Mouse (Mus musculus): ENCODE data around the gene Spaar. TPM values are rescaled to one million over a fixed set of nuclear protein-coding genes. Genes with fewer than 3 reads are reported as not detected.

The Spaar gene
- polyA plus RNA-seq, 1 experiment from 2014 or later = 0.16 TPM

DNA sequence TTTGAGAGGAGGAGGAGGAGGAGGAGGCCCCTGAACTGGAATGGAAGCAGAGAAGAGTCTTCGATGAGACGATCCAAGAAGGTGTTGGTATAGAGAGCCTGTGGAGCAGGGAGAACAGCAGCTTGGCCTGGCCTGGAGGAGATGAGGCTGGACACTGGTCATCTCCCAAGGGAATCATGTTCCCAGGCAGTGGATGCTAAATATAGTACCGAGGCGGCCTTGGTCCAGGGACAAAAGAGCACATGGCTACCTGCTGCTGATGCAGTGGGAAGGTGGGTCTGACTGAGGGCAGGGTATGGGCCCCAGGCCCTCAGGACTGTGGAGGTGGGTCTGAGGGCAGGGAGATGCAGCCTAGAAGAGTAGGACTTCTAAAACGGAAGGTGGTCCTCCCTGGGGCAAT is 3.4 kb downstream of the Spaar start:
- DNase-seq (ENCODE audit: low spot score) = no peak
- WGBS = 67% methylated on average over 5 of the region's 5 CpGs

DNA sequence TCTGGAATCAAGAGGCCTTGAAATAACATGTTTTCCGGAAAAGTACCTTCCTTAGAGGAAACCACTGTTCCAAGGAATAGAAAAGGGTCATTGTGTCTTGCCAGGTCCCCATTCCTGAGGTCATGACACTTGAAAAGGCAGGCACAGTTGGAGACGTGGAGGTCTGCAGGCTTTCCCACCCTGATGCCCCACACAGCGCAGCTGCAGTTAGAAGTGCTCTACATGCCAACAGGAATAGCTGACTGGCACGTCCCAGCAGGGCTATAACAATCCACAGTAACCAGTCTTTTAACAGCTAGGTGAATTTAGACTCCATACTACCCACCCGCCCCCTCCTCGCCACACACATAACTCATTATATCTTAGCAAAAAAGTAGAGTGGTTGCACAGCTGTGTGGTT is 7.3 kb downstream of the Spaar start:
- Histone ChIP-seq H3K27ac (no peak overlapping the region), H3K36me3 (no peaks in the 10 kb centered on the region), H3K4me3 (no peak overlapping the region), H3K9me3 (no peaks in the 10 kb centered on the region), H3K4me1 (peaks cover 33% of the 10 kb centered on the region), H3K27me3 (ENCODE audit: insufficient read depth, poor library complexity, severe bottlenecking) (no peaks in the 10 kb centered on the region)
- no peak for DNase-seq (ENCODE audit: low spot score)
- WGBS = 69% methylated on average over 6 of the region's 6 CpGs

More for the DNA sequence above, 3.4 kb downstream of the Spaar start:
- Histone ChIP-seq H3K9me3 (no peaks in the 10 kb centered on the region), H3K4me3 (no peak overlapping the region), H3K27me3 (ENCODE audit: insufficient read depth, poor library complexity, severe bottlenecking) (no peaks in the 10 kb centered on the region), H3K36me3 (no peaks in the 10 kb centered on the region), H3K27ac (peak overlapping the region; percentile 74), H3K4me1 (peaks cover 69% of the 10 kb centered on the region)

DNA sequence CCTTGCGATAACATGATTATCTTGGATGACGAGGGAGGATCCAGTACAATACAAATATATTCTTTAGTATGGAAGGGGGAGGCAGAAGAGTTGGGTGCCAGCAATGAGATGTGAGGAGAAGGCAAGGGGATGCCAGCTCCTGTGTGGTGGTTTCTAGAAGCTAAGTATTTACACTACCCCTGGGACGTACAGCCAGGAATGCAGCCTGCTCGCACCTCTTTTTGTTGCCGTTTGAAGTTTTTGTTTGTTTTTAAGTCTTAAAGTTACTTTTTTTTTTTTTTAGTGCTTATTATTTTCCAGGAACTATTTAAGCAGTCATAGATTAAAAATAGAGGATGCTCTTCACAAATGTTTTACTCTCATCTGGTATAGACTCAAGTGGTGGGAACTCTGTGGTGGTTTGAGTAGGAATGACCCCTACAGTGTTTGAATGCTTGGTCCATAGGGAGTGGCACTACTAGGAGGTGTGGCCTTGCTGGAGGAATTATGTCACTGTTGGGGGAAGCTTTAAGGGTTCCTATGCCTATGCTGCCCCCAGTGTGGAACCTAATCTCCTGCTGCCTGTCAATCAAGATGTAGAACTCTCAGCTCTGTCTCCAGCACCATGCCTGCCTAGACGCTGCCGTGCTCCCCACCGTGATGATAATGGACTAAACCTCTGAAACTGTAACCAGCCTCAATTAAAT is 9.3 kb downstream of the Spaar start:
- no peak overlapping the region for H3K27ac ChIP-seq
- H3K4me1 ChIP-seq = peaks cover 14% of the 10 kb centered on the region
- no peaks in the 10 kb centered on the region for H3K27me3 ChIP-seq (ENCODE audit: insufficient read depth, poor library complexity, severe bottlenecking)
- no peaks in the 10 kb centered on the region for H3K9me3 ChIP-seq
- DNase-seq (ENCODE audit: low spot score) = no peak
- no peaks in the 10 kb centered on the region for H3K36me3 ChIP-seq
- 54% methylated on average over 8 of the region's 8 CpGs for WGBS
- no peak overlapping the region for H3K4me3 ChIP-seq

DNA sequence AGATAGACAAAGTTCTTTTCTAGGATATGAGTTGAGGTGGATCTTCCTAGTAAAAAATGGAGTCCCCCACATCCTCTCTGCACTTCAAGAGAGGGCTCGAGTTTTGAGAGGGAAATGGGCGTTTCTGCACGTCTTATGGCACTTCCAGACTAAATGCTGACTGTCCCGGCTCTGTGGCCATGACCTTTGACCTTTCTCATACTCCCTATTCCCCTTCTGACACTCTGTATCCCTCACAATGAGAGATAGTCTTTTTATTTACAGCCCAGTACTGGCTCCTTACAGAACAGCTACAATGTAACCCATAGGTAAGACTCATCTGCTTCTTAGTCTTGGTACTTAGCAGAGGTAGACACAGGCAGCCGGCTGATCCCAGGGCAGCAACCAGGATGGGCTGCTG is 11.7 kb downstream of the Spaar start:
- Histone ChIP-seq H3K9me3 (no peaks in the 10 kb centered on the region), H3K4me3 (no peak overlapping the region), H3K4me1 (peaks cover 10% of the 10 kb centered on the region), H3K27me3 (ENCODE audit: insufficient read depth, poor library complexity, severe bottlenecking) (no peaks in the 10 kb centered on the region), H3K27ac (no peak overlapping the region), H3K36me3 (no peaks in the 10 kb centered on the region)
- WGBS = 55% methylated on average over 5 of the region's 5 CpGs
- no peak for DNase-seq (ENCODE audit: low spot score)

DNA sequence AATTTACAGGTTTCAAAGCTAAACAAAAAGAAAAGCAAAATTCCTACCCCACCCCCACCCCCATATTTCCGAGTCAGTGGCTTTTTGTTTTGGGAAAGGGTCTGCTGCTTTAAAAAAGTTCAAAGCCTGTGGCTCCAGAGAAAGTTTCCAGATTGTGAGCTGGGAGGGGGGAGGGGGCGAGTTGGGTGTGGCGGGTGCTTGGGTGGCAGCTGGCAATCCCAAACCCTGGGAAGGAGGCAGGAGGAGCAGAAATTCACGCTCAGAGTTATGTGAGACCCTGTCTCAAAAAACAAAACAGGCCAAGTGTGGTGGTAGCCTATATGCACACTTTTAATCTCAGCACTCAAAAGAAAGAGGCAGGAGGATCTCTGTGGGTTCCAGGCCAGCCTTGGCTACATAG is 12.8 kb downstream of the Spaar start:
- WGBS = 27% methylated on average over 4 of the region's 4 CpGs
- H3K4me3 ChIP-seq = no peak overlapping the region
- peaks cover 11% of the 10 kb centered on the region for H3K4me1 ChIP-seq
- H3K9me3 ChIP-seq = no peaks in the 10 kb centered on the region
- no peak for DNase-seq (ENCODE audit: low spot score)
- H3K36me3 ChIP-seq = no peaks in the 10 kb centered on the region
- H3K27ac ChIP-seq = no peak overlapping the region
- H3K27me3 ChIP-seq (ENCODE audit: insufficient read depth, poor library complexity, severe bottlenecking) = no peaks in the 10 kb centered on the region

DNA sequence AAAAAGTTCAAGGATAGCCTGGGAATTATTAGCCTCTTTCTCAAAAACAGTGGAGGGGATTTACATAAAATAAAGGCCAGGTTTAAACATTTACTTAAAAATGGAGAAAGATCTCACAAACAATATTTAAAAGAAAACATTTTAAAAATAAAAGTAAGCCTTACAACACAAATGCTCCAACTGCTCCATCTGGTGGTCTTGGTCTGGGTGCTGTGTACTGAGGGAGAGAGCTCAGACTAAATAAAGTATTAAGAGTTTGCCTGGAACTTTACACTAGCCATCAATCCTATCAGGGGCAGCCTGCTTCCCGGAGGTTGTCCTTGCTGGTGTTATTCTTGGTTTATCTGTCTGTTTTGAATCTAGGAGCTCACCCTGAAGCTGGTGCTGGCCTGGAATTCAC is 13.3 kb downstream of the Spaar start:
- DNase-seq (ENCODE audit: low spot score) = no peak
- H3K4me3 ChIP-seq = no peak overlapping the region
- H3K4me1 ChIP-seq = peaks cover 11% of the 10 kb centered on the region
- WGBS = 12% methylated on average over 1 of the region's 1 CpGs
- no peaks in the 10 kb centered on the region for H3K27me3 ChIP-seq (ENCODE audit: insufficient read depth, poor library complexity, severe bottlenecking)
- no peaks in the 10 kb centered on the region for H3K9me3 ChIP-seq
- H3K27ac ChIP-seq = no peak overlapping the region
- no peaks in the 10 kb centered on the region for H3K36me3 ChIP-seq

DNA sequence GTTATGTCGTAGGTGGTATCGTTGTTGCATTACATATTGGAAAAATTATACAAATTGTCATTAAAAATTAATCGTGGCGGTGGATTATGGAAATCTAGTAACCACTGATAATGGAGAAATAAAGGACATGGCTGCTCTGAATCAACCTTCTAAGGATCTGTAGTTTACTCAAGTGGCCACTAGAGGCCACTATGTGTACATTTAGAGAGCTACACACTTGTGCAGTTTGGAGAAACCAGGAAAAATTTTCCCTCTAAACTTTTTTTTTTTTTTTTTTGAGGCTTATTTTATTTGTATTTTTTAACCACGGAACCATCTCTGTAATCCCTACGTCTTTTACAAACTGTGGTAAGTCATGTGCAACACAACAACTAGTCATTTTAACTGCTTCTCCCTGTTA is 15.4 kb downstream of the Spaar start:
- DNase-seq (ENCODE audit: low spot score) = no peak
- Histone ChIP-seq H3K27me3 (ENCODE audit: insufficient read depth, poor library complexity, severe bottlenecking) (no peaks in the 10 kb centered on the region), H3K9me3 (no peaks in the 10 kb centered on the region), H3K4me3 (no peak overlapping the region), H3K27ac (no peak overlapping the region), H3K4me1 (peaks cover 11% of the 10 kb centered on the region), H3K36me3 (no peaks in the 10 kb centered on the region)
- WGBS = 11% methylated on average over 6 of the region's 6 CpGs

DNA sequence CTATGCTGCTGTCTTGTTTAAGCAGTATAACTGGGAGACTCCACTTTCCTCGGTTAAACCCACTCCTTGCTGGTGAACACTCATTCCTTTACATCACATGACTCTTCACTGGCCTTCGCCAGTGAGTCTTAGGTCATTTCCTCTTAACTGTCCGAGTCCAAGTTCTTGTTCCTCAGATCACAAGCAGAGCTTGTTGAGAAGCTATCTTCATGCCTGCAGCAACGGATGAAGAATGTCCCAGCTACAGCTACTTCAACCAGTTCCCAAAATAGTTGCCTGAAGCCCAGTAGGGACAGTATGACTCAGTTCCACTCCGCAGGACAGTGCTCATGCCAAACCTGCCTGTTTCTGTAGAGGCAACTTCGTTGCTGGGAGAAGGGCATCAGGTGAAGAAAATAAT is 27.4 kb downstream of the Spaar start:
- 47% methylated on average over 6 of the region's 6 CpGs for WGBS
- Histone ChIP-seq H3K36me3 (no peaks in the 10 kb centered on the region), H3K27ac (no peak overlapping the region), H3K27me3 (ENCODE audit: insufficient read depth, poor library complexity, severe bottlenecking) (no peaks in the 10 kb centered on the region), H3K4me3 (no peak overlapping the region), H3K4me1 (peaks cover 19% of the 10 kb centered on the region; the same call in 1 of the 2 replicates), H3K9me3 (no peaks in the 10 kb centered on the region)
- DNase-seq (ENCODE audit: low spot score) = no peak

DNA sequence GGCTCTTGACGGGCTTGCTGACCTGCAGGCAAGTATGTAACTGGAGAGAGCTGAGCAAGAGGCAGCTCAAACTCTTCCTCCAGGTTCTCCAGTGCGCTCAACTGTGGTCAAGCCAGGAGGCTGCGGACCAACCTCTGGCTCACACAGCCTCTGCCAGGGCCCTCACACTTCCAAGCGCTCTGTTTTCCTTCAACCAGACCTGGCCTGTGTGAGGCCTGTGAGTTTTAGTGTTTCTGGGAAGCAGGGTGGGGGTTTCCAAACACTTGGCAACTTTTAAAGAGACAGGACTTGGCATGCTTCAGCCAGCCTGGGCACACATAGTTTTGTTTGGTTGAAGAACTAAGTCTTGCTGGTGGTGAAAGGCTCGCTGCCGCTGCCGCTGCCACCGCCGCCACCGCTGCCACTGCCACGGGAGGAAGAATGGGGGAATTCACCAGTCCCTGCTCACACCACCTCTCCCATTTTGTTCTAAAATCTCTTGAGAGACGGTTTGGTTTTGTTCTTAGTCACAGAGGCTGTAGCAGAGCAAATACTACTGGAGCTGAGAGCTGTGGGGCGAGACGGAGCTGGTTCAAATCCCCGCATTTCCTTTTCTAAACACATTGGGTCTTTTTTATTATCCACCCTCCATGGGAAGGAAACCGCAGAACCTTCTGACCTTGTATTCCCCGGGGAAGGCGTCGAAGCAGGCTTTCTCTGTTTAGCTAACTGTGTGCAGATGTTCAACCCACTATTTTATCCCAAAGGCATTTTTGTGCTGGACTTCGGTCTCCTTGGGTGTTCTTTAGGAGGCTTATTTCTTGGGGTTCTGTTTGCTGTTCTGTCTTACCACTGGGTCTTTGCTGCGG is 30.0 kb downstream of the Spaar start:
- DNase-seq (ENCODE audit: low spot score) = no peak
- Histone ChIP-seq H3K4me3 (no peak overlapping the region), H3K36me3 (no peaks in the 10 kb centered on the region), H3K9me3 (no peaks in the 10 kb centered on the region), H3K4me1 (peaks cover 19% of the 10 kb centered on the region; the same call in 1 of the 2 replicates), H3K27me3 (ENCODE audit: insufficient read depth, poor library complexity, severe bottlenecking) (no peaks in the 10 kb centered on the region), H3K27ac (no peak overlapping the region)
- 77% methylated on average over 21 of the region's 21 CpGs for WGBS

DNA sequence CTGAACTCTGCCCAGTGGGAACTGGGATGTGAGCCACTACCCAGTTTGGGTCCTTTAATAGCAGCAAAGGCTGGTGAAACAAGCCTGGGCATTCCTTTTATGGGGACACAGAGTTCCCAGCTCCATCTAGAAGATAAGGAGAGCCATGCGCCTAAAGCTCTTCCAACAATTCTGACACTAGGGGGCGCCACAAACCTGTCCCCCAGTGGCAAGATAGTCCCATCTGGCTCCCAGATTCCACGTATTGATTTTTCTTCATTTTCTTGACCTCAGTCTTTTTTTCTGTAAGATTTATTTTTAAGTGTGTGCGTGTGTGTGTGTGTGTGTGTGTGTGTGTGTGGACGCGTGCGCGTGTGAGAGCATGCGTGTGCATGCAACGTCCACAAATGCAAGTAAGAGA is 30.6 kb downstream of the Spaar start:
- WGBS = 72% methylated on average over 10 of the region's 10 CpGs
- peaks cover 19% of the 10 kb centered on the region; the same call in 1 of the 2 replicates for H3K4me1 ChIP-seq
- H3K4me3 ChIP-seq = no peak overlapping the region
- no peak overlapping the region for H3K27ac ChIP-seq
- no peaks in the 10 kb centered on the region for H3K27me3 ChIP-seq (ENCODE audit: insufficient read depth, poor library complexity, severe bottlenecking)
- no peaks in the 10 kb centered on the region for H3K9me3 ChIP-seq
- no peak for DNase-seq (ENCODE audit: low spot score)
- no peaks in the 10 kb centered on the region for H3K36me3 ChIP-seq

DNA sequence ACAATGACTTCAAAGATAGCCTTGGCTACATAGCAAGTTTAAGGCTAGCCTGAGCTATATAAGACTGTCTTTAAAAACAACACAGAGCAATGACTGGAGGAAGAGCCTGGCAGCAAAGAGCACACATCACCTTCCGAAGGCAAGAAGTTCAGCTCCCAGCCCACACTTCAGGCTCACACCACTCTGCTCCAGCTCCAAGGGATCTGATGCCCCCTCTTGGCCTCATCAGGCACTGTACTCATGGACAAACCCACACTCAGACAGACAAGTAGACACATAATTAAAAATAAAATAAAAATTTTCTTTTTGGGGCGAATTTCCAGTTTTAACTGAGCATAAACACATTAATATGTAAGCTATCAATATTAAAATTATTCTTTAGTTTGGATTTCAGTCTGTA is 31.5 kb downstream of the Spaar start:
- WGBS = 74% methylated on average over 2 of the region's 2 CpGs
- Histone ChIP-seq H3K4me3 (no peak overlapping the region), H3K9me3 (no peaks in the 10 kb centered on the region), H3K4me1 (peaks cover 19% of the 10 kb centered on the region; the same call in 1 of the 2 replicates), H3K27ac (no peak overlapping the region), H3K36me3 (no peaks in the 10 kb centered on the region), H3K27me3 (ENCODE audit: insufficient read depth, poor library complexity, severe bottlenecking) (no peaks in the 10 kb centered on the region)
- no peak for DNase-seq (ENCODE audit: low spot score)

DNA sequence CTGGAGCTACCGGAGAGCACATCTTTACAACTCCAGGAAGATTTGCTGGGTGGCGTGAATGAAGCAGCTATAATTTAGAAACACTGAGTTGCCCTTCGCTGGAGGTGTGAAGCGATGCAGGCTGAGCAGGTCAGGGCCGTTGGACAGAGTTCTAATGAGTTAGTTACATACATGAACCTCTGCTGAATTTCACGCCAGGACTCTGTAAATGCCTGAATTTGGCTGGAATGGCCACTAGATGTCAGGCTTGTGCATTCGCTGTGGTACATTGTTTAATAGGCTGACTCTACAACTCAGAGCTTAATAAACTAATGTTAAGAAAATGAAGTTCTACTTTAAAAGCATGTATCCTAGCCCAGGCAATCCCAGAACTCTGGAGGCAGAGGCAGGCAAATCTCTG is 33.6 kb downstream of the Spaar start:
- 24% methylated on average over 7 of the region's 7 CpGs for WGBS
- DNase-seq (ENCODE audit: low spot score) = no peak
- Histone ChIP-seq H3K27me3 (ENCODE audit: insufficient read depth, poor library complexity, severe bottlenecking) (no peaks in the 10 kb centered on the region), H3K9me3 (no peaks in the 10 kb centered on the region), H3K4me3 (no peak overlapping the region), H3K4me1 (0 out of 2 replicates have a peak, but pooled peaks cover 9% of the 10 kb centered on the region), H3K36me3 (no peaks in the 10 kb centered on the region), H3K27ac (no peak overlapping the region)

DNA sequence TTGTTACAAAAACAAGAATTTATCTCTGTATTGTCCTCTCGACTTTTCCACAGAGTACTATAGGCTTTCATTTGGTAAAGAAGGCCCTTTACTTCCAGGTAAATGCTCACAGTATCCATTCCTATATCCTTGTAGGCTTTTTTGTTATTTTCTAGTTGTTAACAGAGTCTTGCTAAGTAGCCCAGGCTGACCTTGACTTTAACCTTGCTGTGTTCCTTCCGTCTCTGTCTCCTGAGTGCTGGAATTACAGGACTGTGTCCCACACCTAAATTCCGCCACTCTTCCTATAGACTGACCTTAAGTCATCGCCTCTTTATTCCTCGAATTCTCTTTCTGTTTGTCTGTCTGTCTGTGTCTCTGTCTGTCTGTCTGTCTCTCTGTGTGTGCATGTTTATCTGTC is 38.5 kb downstream of the Spaar start:
- no peak overlapping the region for H3K4me3 ChIP-seq
- H3K27ac ChIP-seq = no peak overlapping the region
- WGBS = 73% methylated on average over 5 of the region's 5 CpGs
- DNase-seq (ENCODE audit: low spot score) = no peak
- H3K9me3 ChIP-seq = no peaks in the 10 kb centered on the region
- peaks cover 10% of the 10 kb centered on the region; the same call in 1 of the 2 replicates for H3K4me1 ChIP-seq
- H3K36me3 ChIP-seq = no peaks in the 10 kb centered on the region
- H3K27me3 ChIP-seq (ENCODE audit: insufficient read depth, poor library complexity, severe bottlenecking) = no peaks in the 10 kb centered on the region; the same call in 1 of the 2 replicates
